Mouse (Mus musculus) retina, adult 2 months (tissue): ENCODE measurements at regions not wholly inside any gene's neighbourhood (a gene's known extent, or its start where the extent isn't known, plus 50 kb on each side); places are given as distances from the start of the nearest gene placed in this dataset.

Source experiments
- DNase-seq: peaks from one replicate; pipeline ENCODE4 v3.0.0-alpha.2; 2012; ENCODE audit warnings: low read depth, low spot score

- no peak for DNase-seq
These were observed 126.0 kb upstream of the Rcn1 start for GRCm38 (mm10) chr2:105525111-105525610.

- no peak for DNase-seq
These were observed 129.4 kb upstream of the Rcn1 start for GRCm38 (mm10) chr2:105528535-105528934.

- no peak for DNase-seq
These were observed 124.6 kb upstream of the Pax6 start for GRCm38 (mm10) chr2:105544099-105544498.

GRCm38 (mm10) chr2:105552092-105552491 is 116.6 kb upstream of the Pax6 start:
- DNase-seq = no peak

GRCm38 (mm10) chr2:105586782-105587181 is 81.9 kb upstream of the Pax6 start:
- DNase-seq = no peak

- no peak for DNase-seq
These were observed 74.6 kb upstream of the Pax6 start for GRCm38 (mm10) chr2:105594131-105594530.

- DNase-seq = peak; percentile 8
These were observed 64.1 kb upstream of the Pax6 start for GRCm38 (mm10) chr2:105604553-105605116.

- DNase-seq = no peak
These were observed 60.6 kb upstream of the Pax6 start for GRCm38 (mm10) chr2:105607969-105608538.

- DNase-seq = no peak
These were observed 59.9 kb upstream of the Pax6 start for GRCm38 (mm10) chr2:105608756-105609155.

GRCm38 (mm10) chr2:105611014-105611413 is 57.7 kb upstream of the Pax6 start:
- no peak for DNase-seq

GRCm38 (mm10) chr2:105611651-105612050 is 57.0 kb upstream of the Pax6 start:
- no peak for DNase-seq

- no peak for DNase-seq
These were observed 56.5 kb upstream of the Pax6 start for GRCm38 (mm10) chr2:105612051-105612664.

GRCm38 (mm10) chr2:105612706-105613105 is 56.0 kb upstream of the Pax6 start:
- DNase-seq = no peak

GRCm38 (mm10) chr2:105613243-105613642 is 55.5 kb upstream of the Pax6 start:
- DNase-seq = no peak

GRCm38 (mm10) chr2:105615891-105616733 is 52.6 kb upstream of the Pax6 start:
- peak; percentile 23 for DNase-seq
